Mouse (Mus musculus): ENCODE results near the gene Daam1. TPM values are rescaled to one million over a fixed set of nuclear protein-coding genes. Genes with fewer than 3 reads are reported as not detected.

The Daam1 gene
- polyA plus RNA-seq, 1 experiment from 2014 or later: 4.5 TPM

GRCm38 (mm10) chr12:71872330-71872729 lies 41.5 kb downstream of the Daam1 start:
- H3K27ac ChIP-seq (ENCODE audit: low read depth): no peak overlapping the region
- H3K4me3 ChIP-seq (ENCODE audit: low read depth, low read length): no peak overlapping the region
- H3K9me3 ChIP-seq (ENCODE audit: low read length): no peaks in the 10 kb centered on the region
- H3K9ac ChIP-seq (replicated peaks): no peak overlapping the region
- no peak overlapping the region for H3K4me2 ChIP-seq (ENCODE audit: low read depth, low read length)
- DNase-seq (no peak), ATAC-seq (no peak)
- H3K4me1 ChIP-seq (ENCODE audit: insufficient read depth): peaks cover 28% of the 10 kb centered on the region
- TF ChIP-seq EP300 (IDR thresholded peaks at IDR 0.05; ENCODE audit: low read depth) (no peak), CTCF (IDR thresholded peaks at IDR 0.05; ENCODE audit: low read depth) (no peak)
- 0 out of 2 replicates have a peak, but pooled peaks cover 2% of the 10 kb centered on the region for H3K36me3 ChIP-seq (replicated peaks; ENCODE audit: insufficient read depth, low read length)
- 75% methylated on average over 4 of the region's 4 CpGs for WGBS (ENCODE audit: insufficient replicate concordance)
- H3K27me3 ChIP-seq (ENCODE audit: insufficient read depth, low read length): no peaks in the 10 kb centered on the region

- H3K36me3 ChIP-seq (replicated peaks; ENCODE audit: insufficient read depth, low read length): 0 out of 2 replicates have a peak, but pooled peaks cover 2% of the 10 kb centered on the region
- no peak for TF ChIP-seq EP300 (IDR thresholded peaks at IDR 0.05; ENCODE audit: low read depth)
- no peak for TF ChIP-seq CTCF (IDR thresholded peaks at IDR 0.05; ENCODE audit: low read depth)
- DNase-seq (no peak), ATAC-seq (no peak)
- WGBS (ENCODE audit: insufficient replicate concordance): 78% methylated on average over 6 of the region's 6 CpGs
- no peaks in the 10 kb centered on the region for H3K27me3 ChIP-seq (ENCODE audit: insufficient read depth, low read length)
- no peak overlapping the region for H3K27ac ChIP-seq (ENCODE audit: low read depth)
- H3K9ac ChIP-seq (replicated peaks): no peak overlapping the region
- no peaks in the 10 kb centered on the region for H3K9me3 ChIP-seq (ENCODE audit: low read length)
- peaks cover 28% of the 10 kb centered on the region for H3K4me1 ChIP-seq (ENCODE audit: insufficient read depth)
- H3K4me3 ChIP-seq (ENCODE audit: low read depth, low read length): no peak overlapping the region
- H3K4me2 ChIP-seq (ENCODE audit: low read depth, low read length): no peak overlapping the region
Measured at GRCm38 (mm10) chr12:71874561-71874960, 43.7 kb downstream of the Daam1 start.

- no peak for DNase-seq
- Histone ChIP-seq H3K4me3 (ENCODE audit: low read depth, low read length) (no peak overlapping the region), H3K4me2 (ENCODE audit: low read depth, low read length) (no peak overlapping the region), H3K36me3 (replicated peaks; ENCODE audit: insufficient read depth, low read length) (0 out of 2 replicates have a peak, but pooled peaks cover 2% of the 10 kb centered on the region), H3K9me3 (ENCODE audit: low read length) (no peaks in the 10 kb centered on the region), H3K4me1 (ENCODE audit: insufficient read depth) (peaks cover 29% of the 10 kb centered on the region), H3K9ac (replicated peaks) (no peak overlapping the region), H3K27me3 (ENCODE audit: insufficient read depth, low read length) (no peaks in the 10 kb centered on the region), H3K27ac (ENCODE audit: low read depth) (0 out of 2 replicates have a peak overlapping the region, but pooled peaks have one; percentile 30)
- 80% methylated on average over 3 of the region's 3 CpGs for WGBS (ENCODE audit: insufficient replicate concordance)
- TF ChIP-seq EP300 (IDR thresholded peaks at IDR 0.05; ENCODE audit: low read depth): no peak
- TF ChIP-seq CTCF (IDR thresholded peaks at IDR 0.05; ENCODE audit: low read depth): no peak
- ATAC-seq: no peak
Measured at GRCm38 (mm10) chr12:71874984-71875383, 44.1 kb downstream of the Daam1 start.

- Histone ChIP-seq H3K9me3 (ENCODE audit: low read length) (no peaks in the 10 kb centered on the region), H3K4me2 (ENCODE audit: low read depth, low read length) (no peak overlapping the region), H3K4me3 (ENCODE audit: low read depth, low read length) (no peak overlapping the region), H3K27me3 (ENCODE audit: insufficient read depth, low read length) (no peaks in the 10 kb centered on the region), H3K9ac (replicated peaks) (no peak overlapping the region), H3K4me1 (ENCODE audit: insufficient read depth) (peaks cover 29% of the 10 kb centered on the region), H3K36me3 (replicated peaks; ENCODE audit: insufficient read depth, low read length) (0 out of 2 replicates have a peak, but pooled peaks cover 2% of the 10 kb centered on the region), H3K27ac (ENCODE audit: low read depth) (peak overlapping the region; percentile 35; the same call in 1 of the 2 replicates)
- DNase-seq: no peak
- TF ChIP-seq EP300 (IDR thresholded peaks at IDR 0.05; ENCODE audit: low read depth) (no peak), CTCF (IDR thresholded peaks at IDR 0.05; ENCODE audit: low read depth) (no peak)
- peak; percentile 67 for ATAC-seq
- WGBS (ENCODE audit: insufficient replicate concordance): 71% methylated on average over 7 of the region's 7 CpGs
Measured at GRCm38 (mm10) chr12:71875761-71876489, 45.0 kb downstream of the Daam1 start.

GRCm38 (mm10) chr12:71880987-71881386 lies 50.1 kb downstream of the Daam1 start:
- Histone ChIP-seq H3K27ac (ENCODE audit: low read depth) (no peak overlapping the region), H3K4me3 (ENCODE audit: low read depth, low read length) (no peak overlapping the region), H3K36me3 (replicated peaks; ENCODE audit: insufficient read depth, low read length) (no peaks in the 10 kb centered on the region), H3K4me2 (ENCODE audit: low read depth, low read length) (no peak overlapping the region), H3K4me1 (ENCODE audit: insufficient read depth) (peaks cover 46% of the 10 kb centered on the region), H3K27me3 (ENCODE audit: insufficient read depth, low read length) (no peaks in the 10 kb centered on the region), H3K9me3 (ENCODE audit: low read length) (no peaks in the 10 kb centered on the region), H3K9ac (replicated peaks) (no peak overlapping the region)
- ATAC-seq (no peak), DNase-seq (no peak)
- WGBS (ENCODE audit: insufficient replicate concordance): 81% methylated on average over 5 of the region's 5 CpGs
- no peak for TF ChIP-seq CTCF (IDR thresholded peaks at IDR 0.05; ENCODE audit: low read depth)
- no peak for TF ChIP-seq EP300 (IDR thresholded peaks at IDR 0.05; ENCODE audit: low read depth)

- Histone ChIP-seq H3K4me1 (ENCODE audit: insufficient read depth) (peaks cover 45% of the 10 kb centered on the region), H3K27me3 (ENCODE audit: insufficient read depth, low read length) (no peaks in the 10 kb centered on the region), H3K27ac (ENCODE audit: low read depth) (no peak overlapping the region), H3K36me3 (replicated peaks; ENCODE audit: insufficient read depth, low read length) (no peaks in the 10 kb centered on the region), H3K4me2 (ENCODE audit: low read depth, low read length) (no peak overlapping the region), H3K9me3 (ENCODE audit: low read length) (no peaks in the 10 kb centered on the region), H3K4me3 (ENCODE audit: low read depth, low read length) (no peak overlapping the region), H3K9ac (replicated peaks) (no peak overlapping the region)
- no peak for DNase-seq
- 83% methylated on average over 4 of the region's 4 CpGs for WGBS (ENCODE audit: insufficient replicate concordance)
- TF ChIP-seq EP300 (IDR thresholded peaks at IDR 0.05; ENCODE audit: low read depth): no peak
- TF ChIP-seq CTCF (IDR thresholded peaks at IDR 0.05; ENCODE audit: low read depth): no peak
- ATAC-seq: no peak
Measured at GRCm38 (mm10) chr12:71881477-71881876, 50.6 kb downstream of the Daam1 start.

Measured in liver, postnatal 0 days (tissue).